Mouse (Mus musculus) layer of hippocampus, adult 18-20 months (tissue): ENCODE measurements at regions not wholly inside any gene's neighbourhood (a gene's known extent, or its start where the extent isn't known, plus 50 kb on each side); places are given as distances from the start of the nearest gene placed in this dataset.
"Not testable (repeated sequence)": the region's sequence is repeated elsewhere in the genome, so short reads cannot be mapped to it uniquely, and the experiment has no call there.

Experiments
- DNase-seq, 2 experiments: peaks; one replicate each; pipeline ENCODE4 v3.0.0; 2022; ENCODE audit warnings: low spot score in 2 of 2

DNA sequence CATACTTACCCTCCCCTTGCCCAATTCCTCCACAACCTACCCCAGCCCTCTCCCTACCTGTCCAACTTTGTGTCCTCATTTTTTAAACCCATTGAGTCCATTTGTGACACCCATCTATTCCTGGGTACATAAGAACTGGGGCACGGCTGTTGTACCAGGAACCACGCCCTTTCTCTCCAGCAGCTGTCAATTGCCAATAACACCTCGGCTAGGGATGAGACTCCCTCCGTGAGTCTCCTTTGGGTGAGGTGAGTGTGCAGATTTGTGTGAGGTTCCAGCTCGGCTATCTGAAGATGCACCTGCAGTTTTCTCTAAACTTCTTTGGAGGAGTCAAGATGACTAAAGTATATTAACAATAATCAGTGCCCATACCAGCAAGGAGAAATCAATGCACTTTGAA, 167.2 kb upstream of the Frmd6 start:
- DNase-seq, result no peak

GRCm38 (mm10) chr12:70660388-70660787, 164.9 kb upstream of the Frmd6 start:
- DNase-seq, result no peak

DNA sequence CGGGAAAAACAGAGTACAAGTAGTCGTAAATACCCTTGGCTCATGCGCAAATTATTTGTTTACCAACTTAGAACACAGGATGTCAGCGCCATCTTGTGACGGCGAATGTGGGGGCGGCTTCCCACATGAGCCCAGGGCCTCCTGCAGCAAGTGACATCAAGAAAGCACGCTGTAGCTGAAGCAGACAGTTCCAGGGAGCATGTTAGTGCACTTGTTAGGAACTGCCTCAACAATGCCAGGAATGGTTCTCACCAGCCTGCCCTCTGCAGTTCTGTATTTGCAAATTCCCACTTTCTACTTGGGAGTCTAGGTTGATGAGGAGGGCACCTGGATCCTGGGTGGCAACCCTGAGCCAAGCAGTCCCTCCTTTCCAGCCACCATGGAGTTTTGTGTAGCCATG, 157.2 kb upstream of the Frmd6 start:
- not testable (repeated sequence) for DNase-seq

DNA sequence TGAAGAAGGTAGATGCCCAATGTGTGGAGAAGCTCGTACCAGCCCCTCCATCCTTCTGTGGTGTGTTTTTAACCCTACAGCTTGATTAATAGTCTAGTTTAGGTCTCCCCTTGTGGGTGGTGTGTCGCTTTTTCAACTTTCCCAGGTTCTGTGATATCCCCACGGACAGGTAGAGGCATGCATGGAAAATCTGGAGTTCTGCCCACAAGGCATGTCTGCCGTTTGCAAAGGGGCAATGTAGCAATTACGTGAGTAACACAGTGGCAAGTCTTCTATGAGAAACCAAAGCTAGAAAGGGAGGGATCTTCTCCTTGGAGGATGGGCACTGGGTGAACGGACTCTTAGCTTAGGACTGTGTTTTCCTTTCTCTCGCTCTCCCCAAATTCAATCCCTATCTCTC, 153.2 kb upstream of the Frmd6 start:
- no peak for DNase-seq

DNA sequence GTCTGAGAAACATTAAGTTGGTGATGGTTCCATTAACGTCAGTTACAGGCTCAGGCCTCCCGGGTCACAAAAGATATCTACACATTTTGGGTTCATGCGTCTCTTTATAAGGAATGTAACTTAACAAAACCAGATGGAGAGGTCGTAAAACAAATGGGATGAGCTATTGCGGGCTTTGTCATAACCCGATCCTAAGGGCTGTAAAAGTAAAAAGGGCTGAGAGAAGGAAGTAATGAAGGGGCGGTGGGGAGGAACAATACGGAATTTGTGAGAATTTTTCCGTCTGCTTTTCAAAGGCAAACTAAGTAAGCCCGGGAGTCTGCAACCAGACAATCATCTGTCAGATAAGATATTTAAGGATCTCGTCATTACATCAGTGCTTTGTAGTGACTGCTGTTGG, 152.1 kb upstream of the Frmd6 start:
- no peak for DNase-seq

- DNase-seq, result no peak
Observed at GRCm38 (mm10) chr12:70674144-70674543, 151.2 kb upstream of the Frmd6 start.

DNA sequence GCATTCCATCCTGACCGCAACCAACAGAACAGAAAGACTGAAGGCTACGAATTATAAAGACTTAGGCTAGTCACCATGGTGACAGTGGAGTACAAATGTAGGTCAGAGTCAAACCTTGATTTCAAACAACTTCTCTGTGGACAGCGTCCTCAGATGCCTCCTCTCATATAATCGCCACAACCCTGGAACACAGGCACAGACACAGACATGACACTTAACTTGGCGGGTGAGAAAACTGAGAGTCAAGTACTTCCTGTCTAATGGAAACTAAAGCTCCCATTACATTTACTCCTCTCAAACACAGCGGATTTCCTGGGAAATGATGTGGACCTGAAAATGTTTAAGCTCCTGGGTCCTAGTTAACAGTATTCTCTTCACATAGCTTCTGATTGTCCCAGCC, 149.5 kb upstream of the Frmd6 start:
- no peak for DNase-seq

DNA sequence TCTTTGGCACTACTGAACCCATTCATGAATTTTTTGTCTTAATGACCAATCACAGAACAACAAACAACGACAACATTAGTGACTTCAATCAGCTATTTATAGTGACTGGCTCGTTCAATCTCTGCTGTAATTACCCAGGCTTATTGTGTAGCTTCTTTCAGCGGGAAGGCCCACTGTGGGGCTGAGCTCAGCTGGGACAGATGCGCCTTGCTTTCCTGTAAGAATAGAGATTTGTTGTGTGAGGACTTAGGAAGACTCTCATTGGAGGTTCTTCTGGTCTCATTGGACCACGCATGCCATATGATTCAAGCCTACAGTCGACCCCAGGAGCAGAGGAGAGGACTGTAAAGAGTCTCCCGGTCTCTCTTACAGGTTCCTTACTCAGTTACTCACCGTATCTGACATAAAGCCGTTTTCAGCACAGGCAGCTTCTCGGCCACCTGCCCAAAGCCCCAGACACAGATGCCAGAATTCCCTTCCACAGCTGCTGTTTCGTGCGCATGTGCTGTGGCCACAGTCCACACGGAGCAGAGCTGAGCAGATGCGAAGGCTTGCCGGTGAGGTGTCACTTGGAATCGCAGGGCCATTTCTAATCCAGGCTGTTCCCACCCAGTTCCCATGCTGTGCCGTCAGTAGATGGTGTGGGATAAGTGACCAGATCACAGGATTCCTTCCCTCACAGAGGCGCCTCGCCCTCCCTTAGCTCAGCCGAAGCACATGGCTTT, 145.5 kb upstream of the Frmd6 start:
- no peak for DNase-seq

- no peak for DNase-seq
Observed at GRCm38 (mm10) chr12:70681407-70681990, 143.8 kb upstream of the Frmd6 start.

GRCm38 (mm10) chr12:70684354-70684753, 141.0 kb upstream of the Frmd6 start:
- no peak for DNase-seq

DNA sequence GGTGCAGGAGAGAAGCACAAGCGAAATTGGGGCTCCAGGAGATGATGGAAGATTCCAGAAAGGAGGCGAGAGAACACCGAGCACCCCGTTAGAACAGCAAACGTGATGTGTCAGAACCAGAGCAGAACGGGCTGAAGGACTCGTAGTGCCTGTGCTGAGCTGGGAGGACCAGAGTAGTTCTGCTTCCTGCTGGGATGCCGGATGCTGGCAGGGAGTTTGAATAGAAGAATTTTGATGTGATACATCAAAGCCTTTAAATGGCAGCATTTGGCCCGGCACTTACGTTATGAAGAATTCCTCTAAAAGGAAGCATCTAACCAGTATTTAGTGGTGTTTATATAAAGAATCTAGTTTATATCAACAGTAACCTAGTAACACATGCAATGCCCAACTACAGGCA, 139.9 kb upstream of the Frmd6 start:
- DNase-seq, result peak in 1 of 2 experiments; percentile 61

DNA sequence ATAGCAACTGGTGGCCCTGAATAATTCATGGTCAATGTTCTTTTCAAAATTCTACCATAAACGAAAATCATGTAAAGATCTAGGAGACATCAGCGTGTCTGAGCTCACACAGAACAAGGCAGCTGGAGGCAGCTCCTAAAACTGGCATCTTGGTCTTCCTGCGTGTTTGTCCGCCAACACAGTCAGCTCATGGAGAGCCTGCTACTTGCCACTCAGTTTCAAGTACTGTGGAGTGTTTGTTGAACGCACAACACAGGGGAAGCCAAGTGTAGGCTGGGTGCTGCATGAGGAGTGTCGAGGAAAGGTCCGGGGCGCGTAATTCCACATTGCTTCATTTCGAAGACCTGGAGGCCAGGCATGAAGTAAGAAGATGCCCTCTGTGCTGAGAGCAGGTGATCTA, 139.0 kb upstream of the Frmd6 start:
- peak in 1 of 2 experiments; percentile 38 for DNase-seq

GRCm38 (mm10) chr12:70686971-70687370, 138.3 kb upstream of the Frmd6 start:
- no peak for DNase-seq

DNA sequence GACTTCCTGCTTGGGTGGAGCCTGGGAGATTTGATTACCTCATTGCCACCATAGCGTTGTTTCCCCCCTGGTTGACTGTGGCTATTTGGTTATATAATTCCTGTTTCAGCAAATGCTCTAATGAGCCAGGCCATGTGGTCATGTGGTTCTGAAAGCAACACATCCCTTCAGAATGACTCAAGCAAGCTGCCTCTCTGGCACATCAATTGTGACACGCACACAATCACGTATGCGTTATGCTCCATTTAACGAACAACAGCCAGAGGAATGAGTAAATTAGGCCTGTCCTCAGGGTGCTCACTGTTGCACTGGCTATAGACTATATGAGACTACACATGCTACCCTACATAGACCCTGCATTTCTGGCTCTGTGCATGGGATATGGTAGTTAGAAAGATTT, 130.2 kb upstream of the Frmd6 start:
- DNase-seq, result peak in 1 of 2 experiments; percentile 10

DNA sequence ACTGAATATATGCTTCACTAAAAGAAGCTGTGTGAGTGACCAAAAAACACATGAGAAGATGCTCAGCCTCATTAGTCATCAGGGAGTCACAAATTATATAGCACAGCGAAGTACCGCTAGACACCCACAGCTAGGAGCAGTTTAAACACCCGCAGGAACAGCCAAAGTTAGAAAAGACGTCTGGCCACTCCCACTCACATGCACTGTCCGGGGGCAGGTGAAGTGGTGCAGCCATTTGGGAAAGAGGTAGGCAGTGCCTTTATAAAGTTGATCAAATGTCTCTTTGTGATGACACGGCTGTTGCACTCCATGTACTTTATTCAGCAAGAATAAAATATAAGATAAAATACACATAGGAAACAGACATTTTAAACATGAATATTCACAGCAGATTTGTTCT, 129.1 kb upstream of the Frmd6 start:
- peak in 1 of 2 experiments; percentile 21 for DNase-seq

GRCm38 (mm10) chr12:70698466-70698865, 126.8 kb upstream of the Frmd6 start:
- DNase-seq, result peak in 1 of 2 experiments; percentile 15

- no peak for DNase-seq
Observed at GRCm38 (mm10) chr12:70702473-70702872, 122.8 kb upstream of the Frmd6 start.

DNA sequence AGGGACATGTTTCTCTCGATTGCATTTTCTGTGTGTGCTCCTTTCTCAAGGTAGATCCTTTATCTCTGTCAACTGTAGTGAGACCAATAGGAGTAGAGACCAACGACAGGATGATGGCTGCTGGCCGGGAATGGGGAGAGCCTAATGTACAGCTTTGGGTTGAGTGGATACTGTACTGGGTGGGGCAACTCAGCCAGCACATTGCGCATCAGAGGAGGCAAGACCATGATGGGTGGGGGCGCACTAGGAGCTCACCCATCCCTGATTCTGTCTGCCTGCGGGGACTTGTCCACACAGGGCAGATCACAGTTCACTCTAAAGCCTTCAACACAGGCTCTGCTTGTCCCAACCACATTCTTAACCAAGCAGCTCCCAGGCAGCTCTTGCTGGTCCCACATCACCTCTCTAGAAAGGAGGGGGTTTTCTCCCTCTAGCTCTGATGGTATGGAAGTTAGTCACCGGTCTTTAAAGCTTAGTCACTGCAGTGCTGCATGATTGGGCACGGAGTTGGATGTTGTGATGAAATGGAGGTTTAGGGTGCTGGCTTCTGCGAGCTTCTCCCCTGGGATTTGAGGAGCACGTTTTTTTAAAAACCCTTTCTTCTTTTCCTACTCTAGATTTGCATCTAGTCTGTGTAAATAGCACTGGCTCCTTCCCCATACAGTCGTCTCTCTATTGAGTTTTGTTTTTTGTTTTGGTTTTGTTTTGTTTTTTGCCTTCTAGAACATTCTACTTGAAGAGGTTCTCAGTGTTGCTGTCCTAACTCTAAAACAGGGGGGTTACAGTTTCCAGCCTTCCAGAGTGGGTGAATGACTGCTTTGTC, 118.3 kb upstream of the Frmd6 start:
- DNase-seq, result no peak

DNA sequence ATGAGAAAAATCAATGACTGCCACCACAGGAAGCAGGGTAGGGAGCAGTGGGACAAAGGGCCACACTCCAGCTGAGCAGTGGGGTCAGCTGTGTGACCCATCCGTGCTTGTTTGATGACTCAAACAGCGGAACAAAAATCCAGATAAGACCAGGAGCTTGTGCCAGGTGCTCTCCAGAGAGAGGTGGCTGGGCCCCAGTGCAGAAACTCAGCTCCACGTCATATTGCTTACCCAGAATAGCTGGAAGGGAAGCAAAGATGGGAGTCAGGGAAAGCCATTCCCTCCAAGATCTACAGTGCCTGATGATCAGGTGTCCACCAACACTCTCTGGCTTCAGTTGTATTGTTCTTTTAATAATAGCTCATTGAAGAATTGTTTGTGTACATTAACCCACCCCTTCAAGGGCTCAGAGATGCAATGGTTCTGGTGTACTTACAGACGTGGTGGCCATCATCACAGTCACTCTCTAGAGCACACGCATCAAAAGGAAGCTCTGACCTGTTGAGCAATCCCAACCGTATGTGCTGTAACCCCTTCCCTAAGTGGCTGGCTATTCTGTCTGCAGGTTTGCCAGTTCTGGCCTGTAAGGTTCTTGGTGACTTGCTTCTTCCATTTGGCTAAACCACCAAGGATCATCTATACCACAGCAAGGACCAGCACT, 117.6 kb upstream of the Frmd6 start:
- DNase-seq, result no peak

DNA sequence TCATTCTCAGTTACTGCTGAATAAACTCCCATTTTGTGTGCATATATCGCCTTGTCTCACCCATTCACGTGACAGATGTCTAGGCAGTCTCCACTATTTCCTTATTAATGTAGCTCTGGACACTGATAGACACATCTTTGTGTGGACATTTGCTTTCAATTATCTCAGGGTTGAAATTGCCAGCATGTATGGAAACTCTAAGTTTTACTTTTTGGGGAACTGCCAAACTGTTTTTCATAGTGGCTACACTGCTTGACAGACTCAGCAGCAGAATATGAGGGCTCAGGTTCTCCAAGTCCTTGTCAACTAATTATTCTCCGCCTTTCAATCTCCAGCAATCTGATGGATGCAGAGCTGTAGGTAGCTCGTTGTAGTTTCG, 117.0 kb upstream of the Frmd6 start:
- DNase-seq, result no peak

- DNase-seq, result no peak
Observed at GRCm38 (mm10) chr12:70710311-70710710, 115.0 kb upstream of the Frmd6 start.

DNA sequence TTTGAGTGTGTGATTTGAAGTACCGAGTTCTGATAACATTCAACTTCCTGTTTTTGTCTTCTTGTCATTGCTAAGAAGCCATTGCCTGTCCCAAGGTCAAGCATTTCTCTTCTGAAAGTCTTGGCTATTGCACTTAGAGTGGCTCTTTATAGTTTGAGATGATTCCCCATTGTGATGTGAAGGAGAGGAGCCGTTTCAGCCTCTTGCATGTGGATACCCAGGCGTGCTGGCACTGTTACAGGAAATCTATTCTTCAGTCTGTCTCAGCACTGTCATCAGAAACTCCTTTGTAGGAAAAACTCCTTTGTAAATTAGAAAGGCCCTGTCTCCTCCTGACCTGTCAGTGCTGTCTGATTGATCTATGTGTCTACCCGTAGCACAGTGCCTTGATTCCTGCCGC, 114.3 kb upstream of the Frmd6 start:
- DNase-seq, result no peak
